Mouse (Mus musculus): ENCODE data around the gene Slc1a7.

GRCm38 (mm10) chr4:107938124-107938523 lies 30.0 kb upstream of the Slc1a7 start:
- TF ChIP-seq POLR2A (IDR thresholded peaks at IDR 0.05; ENCODE audit: low read depth, low read length) (no peak), CTCF (IDR thresholded peaks at IDR 0.05; ENCODE audit: extremely low read depth, insufficient read depth, insufficient read length, insufficient replicate concordance) (no peak)

Data from spleen, adult 2 months (tissue).